Mouse (Mus musculus) thymus, adult 2 months (tissue): ENCODE results near the gene Adgre1.

Experiments
- CTCF ChIP-seq: fragments of 200-500 bp; IDR thresholded peaks from 2 replicates; pipeline ENCODE4 v1.5.1; 2012; ENCODE audit warnings: mild to moderate bottlenecking, control low read depth, low read length, moderate library complexity, borderline replicate concordance; ENCODE audit not compliant: control insufficient read depth, poor library complexity, insufficient read depth; ENCODE audit errors: extremely low read depth
- POLR2A ChIP-seq: fragments of 200-500 bp; IDR thresholded peaks from 2 replicates; pipeline ENCODE4 v1.6.1; 2012; ENCODE audit warnings: mild to moderate bottlenecking, low read length, control low read depth, moderate library complexity; ENCODE audit not compliant: control insufficient read depth, poor library complexity, insufficient read depth; ENCODE audit errors: extremely low read depth

- TF ChIP-seq CTCF: no peak
- no peak for TF ChIP-seq POLR2A
Observed at GRCm38 (mm10) chr17:57339298-57339697, 19.2 kb upstream of the Adgre1 start.
